Mouse (Mus musculus) C2C12 (cell line): ENCODE measurements around the gene Dnajc30. TPM values are rescaled to one million over a fixed set of nuclear protein-coding genes. Genes with fewer than 3 reads are reported as not detected.

Source experiments
- H3K27me3 ChIP-seq: one replicate; pipeline ENCODE4 v1.6.1; 2011; ENCODE audit not compliant: control insufficient read depth, insufficient read depth, insufficient read length
- H3K36me3 ChIP-seq: one replicate; pipeline ENCODE4 v1.6.1; 2011; ENCODE audit not compliant: control insufficient read depth, insufficient read depth
- H3K4me3 ChIP-seq: one replicate; pipeline ENCODE4 v1.5.1; 2011; ENCODE audit warnings: mild to moderate bottlenecking, control low read depth; ENCODE audit not compliant: poor library complexity, insufficient read depth, severe bottlenecking
- H3K79me2 ChIP-seq: one replicate; pipeline ENCODE4 v1.6.1; 2011; ENCODE audit not compliant: control insufficient read depth, insufficient read depth
- H3K79me3 ChIP-seq: one replicate; pipeline ENCODE4 v1.6.1; 2011; ENCODE audit warnings: low read depth, control low read depth
- H3ac ChIP-seq: one replicate; pipeline ENCODE3; 2011; ENCODE audit warnings: low read depth; ENCODE audit not compliant: control insufficient read depth, insufficient read length
- CEBPB ChIP-seq: IDR thresholded peaks from one replicate; pipeline ENCODE4 v1.6.1; 2011; ENCODE audit warnings: low read depth, mild to moderate bottlenecking, control low read depth, moderate library complexity
- CTCF ChIP-seq: IDR thresholded peaks from one replicate; pipeline ENCODE4 v1.5.1; 2011; ENCODE audit not compliant: control insufficient read depth, insufficient read depth, insufficient read length
- FOSL1 ChIP-seq: IDR thresholded peaks from one replicate; pipeline ENCODE4 v1.8.0; 2011; ENCODE audit warnings: mild to moderate bottlenecking, low read length; ENCODE audit not compliant: poor library complexity, insufficient read depth, severe bottlenecking
- MAX ChIP-seq: IDR thresholded peaks from one replicate; pipeline ENCODE4 v1.6.1; 2011; ENCODE audit warnings: mild to moderate bottlenecking, control low read depth
- MYOD1 ChIP-seq: IDR thresholded peaks from one replicate; pipeline ENCODE4 v1.6.1; 2011; ENCODE audit warnings: low read depth; ENCODE audit not compliant: control insufficient read depth, insufficient read length
- MYOG ChIP-seq: IDR thresholded peaks from one replicate; pipeline ENCODE4 v1.6.1; 2011; ENCODE audit not compliant: control insufficient read depth, insufficient read length; ENCODE audit errors: extremely low read depth
- USF1 ChIP-seq: IDR thresholded peaks from one replicate; pipeline ENCODE4 v1.6.1; 2011; ENCODE audit warnings: low read depth, mild to moderate bottlenecking, control low read depth, moderate library complexity
- polyA plus RNA-seq: library from polyadenylated mRNA; unstranded; fragments of >200 nt; fragmentation: generic; extraction: Trizol; gene quantifications from one replicate; pipeline ENCODE4 v1.2.1, GENCODE M21; 2012; ENCODE audit warnings: missing spikeins

Dnajc30 gene
- polyA plus RNA-seq, 1 experiment: 16.8 TPM

- H3K79me3 ChIP-seq: peaks cover 4% of the 10 kb centered on the region
- TF ChIP-seq USF1 (no peak), FOSL1 (no peak), MYOD1 (no peak)
These were observed 39.3 kb upstream of the Dnajc30 start for GRCm38 (mm10) chr5:135024665-135025224.

GRCm38 (mm10) chr5:135025899-135026298 lies 38.1 kb upstream of the Dnajc30 start:
- Histone ChIP-seq H3ac (no peak overlapping the region), H3K27me3 (no peaks in the 10 kb centered on the region), H3K4me3 (no peak overlapping the region), H3K79me2 (peaks cover 41% of the 10 kb centered on the region), H3K36me3 (no peaks in the 10 kb centered on the region), H3K79me3 (peaks cover 4% of the 10 kb centered on the region)
- TF ChIP-seq CTCF: no peak
- no peak for TF ChIP-seq FOSL1
- no peak for TF ChIP-seq USF1
- no peak for TF ChIP-seq CEBPB

More at GRCm38 (mm10) chr5:135024665-135025224, 39.3 kb upstream of the Dnajc30 start:
- Histone ChIP-seq H3K79me2 (peaks cover 31% of the 10 kb centered on the region), H3K36me3 (no peaks in the 10 kb centered on the region), H3K27me3 (no peaks in the 10 kb centered on the region), H3ac (no peak overlapping the region), H3K4me3 (no peak overlapping the region)

GRCm38 (mm10) chr5:135029007-135029854 lies 34.8 kb upstream of the Dnajc30 start:
- Histone ChIP-seq H3K4me3 (no peak overlapping the region), H3K36me3 (no peaks in the 10 kb centered on the region), H3ac (no peak overlapping the region), H3K79me3 (peaks cover 16% of the 10 kb centered on the region), H3K79me2 (peaks cover 42% of the 10 kb centered on the region), H3K27me3 (no peaks in the 10 kb centered on the region)
- no peak for TF ChIP-seq FOSL1
- TF ChIP-seq MYOD1: no peak
- no peak for TF ChIP-seq MAX
- no peak for TF ChIP-seq CTCF
- TF ChIP-seq MYOG: no peak
- no peak for TF ChIP-seq CEBPB
- no peak for TF ChIP-seq USF1

GRCm38 (mm10) chr5:135032581-135032980 lies 31.4 kb upstream of the Dnajc30 start:
- no peak overlapping the region for H3ac ChIP-seq
- TF ChIP-seq USF1: no peak
- TF ChIP-seq MAX: no peak
- no peak for TF ChIP-seq CEBPB
- no peak for TF ChIP-seq MYOD1
- H3K27me3 ChIP-seq: no peaks in the 10 kb centered on the region
- no peaks in the 10 kb centered on the region for H3K36me3 ChIP-seq
- peaks cover 24% of the 10 kb centered on the region for H3K79me2 ChIP-seq
- no peak overlapping the region for H3K4me3 ChIP-seq
- peaks cover 15% of the 10 kb centered on the region for H3K79me3 ChIP-seq

- TF ChIP-seq MAX (no peak), MYOD1 (no peak), USF1 (no peak)
- Histone ChIP-seq H3K4me3 (no peak overlapping the region), H3K36me3 (no peaks in the 10 kb centered on the region), H3K79me3 (peaks cover 15% of the 10 kb centered on the region), H3K27me3 (no peaks in the 10 kb centered on the region), H3K79me2 (peaks cover 18% of the 10 kb centered on the region), H3ac (no peak overlapping the region)
These were observed 29.4 kb upstream of the Dnajc30 start for GRCm38 (mm10) chr5:135034593-135034992.

GRCm38 (mm10) chr5:135035608-135036359 lies 28.2 kb upstream of the Dnajc30 start:
- TF ChIP-seq CTCF (no peak), MYOG (no peak), MAX (no peak), MYOD1 (no peak), CEBPB (no peak), FOSL1 (no peak), USF1 (no peak)
- Histone ChIP-seq H3K79me2 (peaks cover 7% of the 10 kb centered on the region), H3K36me3 (no peaks in the 10 kb centered on the region), H3K79me3 (peaks cover 15% of the 10 kb centered on the region), H3K27me3 (no peaks in the 10 kb centered on the region), H3ac (no peak overlapping the region), H3K4me3 (no peak overlapping the region)
